Mouse (Mus musculus) ES-E14 (cell line): ENCODE data around the gene Tnfrsf13c. TPM values are rescaled to one million over a fixed set of nuclear protein-coding genes. Genes with fewer than 3 reads are reported as not detected.
"Not testable (repeated sequence)": the region's sequence is repeated elsewhere in the genome, so short reads cannot be mapped to it uniquely, and the experiment has no call there.

Experiments used
- DNase-seq: peaks from one replicate; pipeline ENCODE4 v3.0.0-alpha.2; 2013; ENCODE audit warnings: low read depth, low spot score
- H3K27ac ChIP-seq: 2 replicates; pipeline ENCODE4 v1.5.1; 2012; ENCODE audit warnings: low read depth, mild to moderate bottlenecking, low read length, moderate library complexity, mixed read lengths; ENCODE audit not compliant: poor library complexity, insufficient read depth, severe bottlenecking
- H3K36me3 ChIP-seq: 2 replicates; pipeline ENCODE4 v1.6.1; 2012; ENCODE audit warnings: mild to moderate bottlenecking, low read length, moderate library complexity, mixed read lengths; ENCODE audit not compliant: control insufficient read depth, poor library complexity, insufficient read depth, severe bottlenecking
- H3K4me1 ChIP-seq, 2 experiments: fragments of 150-350 bp in 1 of 2; sonication (generic) in 1 of 2; 2 replicates each; pipeline ENCODE4 v1.6.1; 2012; ENCODE audit warnings: low read length in 2 of 2, mild to moderate bottlenecking in 1 of 2, mixed read lengths in 1 of 2; ENCODE audit not compliant: control insufficient read depth in 2 of 2, insufficient read depth in 2 of 2, poor library complexity in 1 of 2
- H3K4me3 ChIP-seq, 2 experiments: fragments of 150-350 bp in 1 of 2; sonication (generic) in 1 of 2; 2 replicates each; pipeline ENCODE4 v1.5.1; 2012; ENCODE audit warnings: low read length in 2 of 2, low read depth in 1 of 2, mild to moderate bottlenecking in 1 of 2, mixed read lengths in 1 of 2; ENCODE audit not compliant: insufficient read depth in 1 of 2, poor library complexity in 1 of 2, severe bottlenecking in 1 of 2
- H3K9ac ChIP-seq: 2 replicates; pipeline ENCODE4 v1.6.1; 2012; ENCODE audit warnings: low read depth, mild to moderate bottlenecking, low read length, mixed read lengths; ENCODE audit not compliant: poor library complexity, insufficient read depth, severe bottlenecking
- H3K9me3 ChIP-seq: fragments of 150-350 bp; sonication (generic); 2 replicates; pipeline ENCODE4 v1.6.1; 2012; ENCODE audit warnings: low read depth, mild to moderate bottlenecking, low read length; ENCODE audit not compliant: control insufficient read depth, insufficient read depth
- CHD2 ChIP-seq: IDR thresholded peaks from 2 replicates; pipeline ENCODE4 v1.6.1; 2014; ENCODE audit warnings: mild to moderate bottlenecking, low read depth, low read length, inconsistent platforms
- HCFC1 ChIP-seq: IDR thresholded peaks from 2 replicates; pipeline ENCODE4 v1.6.1; 2012; ENCODE audit warnings: low read length, inconsistent platforms, borderline replicate concordance; ENCODE audit not compliant: insufficient read depth
- MAFK ChIP-seq: IDR thresholded peaks from 2 replicates; pipeline ENCODE4 v1.6.1; 2014; ENCODE audit warnings: mild to moderate bottlenecking, low read depth, low read length, inconsistent platforms; ENCODE audit not compliant: insufficient read depth
- ZC3H11A ChIP-seq: IDR thresholded peaks from 2 replicates; pipeline ENCODE4 v1.6.1; 2012; ENCODE audit warnings: low read depth, mild to moderate bottlenecking, inconsistent platforms, low read length, borderline replicate concordance
- ZNF384 ChIP-seq: IDR thresholded peaks from 2 replicates; pipeline ENCODE4 v1.6.1; 2012; ENCODE audit warnings: low read depth, low read length, inconsistent platforms
- in situ Hi-C, 2 experiments: fragments of 600-800 bp; cut with MboI; formaldehyde crosslinking; loops; one replicate each; pipeline ENCODE4 v1.15.1; 2025; ENCODE audit warnings: low sequenced_read_pairs in 2 of 2, inconsistent platforms in 1 of 2; ENCODE audit not compliant: unreplicated experiment in 2 of 2
- total RNA-seq: library from RNA; depleted of rRNA; stranded (reverse); fragments of 300-350 nt; gene quantifications from 2 replicates; pipeline ENCODE4 v1.2.3, GENCODE M21; 2012

Gene Tnfrsf13c
- total RNA-seq, 1 experiment = 2.3 TPM

GRCm38 (mm10) chr15:82252097-82252496 lies 27.9 kb upstream of the Tnfrsf13c start, which contains the start of gene 1500009C09Rik:
Gene 1500009C09Rik (plus strand): TSS chr15:82252397.
- Histone ChIP-seq H3K4me1 (peaks cover 20 to 24% of the 10 kb centered on the region in 2 experiments), H3K9ac (no peak within 1 kb of the TSS), H3K4me3 (no peak within 1 kb of the TSS), H3K27ac (no peak within 1 kb of the TSS), H3K9me3 (no peaks in the 10 kb centered on the region), H3K36me3 (no peaks in the 10 kb centered on the region)
- in situ Hi-C loops = no loop called here
- TF ChIP-seq HCFC1 (no peak), ZNF384 (no peak), CHD2 (no peak), ZC3H11A (no peak), MAFK (no peak)
- no peak for DNase-seq

GRCm38 (mm10) chr15:82251579-82251978 lies 27.4 kb upstream of the Tnfrsf13c start:
- H3K4me3 ChIP-seq = no peak overlapping the region
- in situ Hi-C loops = no loop called here

GRCm38 (mm10) chr15:82247131-82247776 lies 23.1 kb upstream of the Tnfrsf13c start:
- Histone ChIP-seq H3K4me3 (no peak overlapping the region), H3K9ac (no peak overlapping the region), H3K27ac (peak overlapping the region; percentile 96), H3K9me3 (no peaks in the 10 kb centered on the region), H3K36me3 (no peaks in the 10 kb centered on the region; the same call in 1 of the 2 replicates), H3K4me1 (peaks cover 7% of the 10 kb centered on the region in 2 experiments; a peak in 3 of 4 replicates)
- no peak for DNase-seq
- TF ChIP-seq MAFK = peak; percentile 53; the same call in 1 of the 2 replicates
- TF ChIP-seq ZC3H11A = no peak
- in situ Hi-C loops = loop anchor here in 1 of 2 experiments (25.0 kb wide), 1 partner anchor 185 kb away; the partner anchor contains the start of genes 4930407I10Rik and Mei1

More at GRCm38 (mm10) chr15:82251579-82251978, 27.4 kb upstream of the Tnfrsf13c start:
- Histone ChIP-seq H3K4me1 (peaks cover 18 to 21% of the 10 kb centered on the region in 2 experiments), H3K27ac (no peak overlapping the region), H3K9ac (no peak overlapping the region), H3K36me3 (no peaks in the 10 kb centered on the region), H3K9me3 (no peaks in the 10 kb centered on the region)
- no peak for DNase-seq
- TF ChIP-seq ZC3H11A (peak; percentile 57; the same call in 1 of the 2 replicates), HCFC1 (no peak), ZNF384 (no peak)

GRCm38 (mm10) chr15:82244805-82245161 lies 20.6 kb upstream of the Tnfrsf13c start:
- not testable (repeated sequence) for H3K36me3 ChIP-seq, DNase-seq, H3K9me3 ChIP-seq, H3K4me1 ChIP-seq
- peak overlapping the region; percentile 85 to 92 for H3K4me3 ChIP-seq
- in situ Hi-C loops = loop anchor here in 1 of 2 experiments (25.0 kb wide), 1 partner anchor 182 kb away; the partner anchor contains the start of genes 4930407I10Rik and Mei1
- peak overlapping the region; percentile 94 for H3K27ac ChIP-seq
- peak overlapping the region; percentile 93 for H3K9ac ChIP-seq
